Mouse (Mus musculus) gastrocnemius, postnatal 36 days (tissue): ENCODE measurements around the gene Olfr577. TPM values are rescaled to one million over a fixed set of nuclear protein-coding genes. Genes with fewer than 3 reads are reported as not detected.

Experiments used
- DNase-seq, 2 experiments: peaks; one replicate each; pipeline ENCODE4 v3.0.0; 2022
- intact Hi-C: fragments of 180-260 bp; cut with DNase I; formaldehyde crosslinking; loops from one replicate; pipeline ENCODE4 v1.15.1; 2025
- long read RNA-seq, 2 experiments: library from polyadenylated mRNA; stranded (forward); transcript quantifications; one replicate each; pipeline ENCODE4 v2.0.0; 2021
- total RNA-seq, 2 experiments: library from RNA; stranded (reverse); gene quantifications; 2 replicates each; pipeline ENCODE4 v1.2.3; 2021

Gene Olfr577
- total RNA-seq: not detected
- long read RNA-seq, experiment 1: 0 reads
- long read RNA-seq, experiment 2: 0 reads

DNA sequence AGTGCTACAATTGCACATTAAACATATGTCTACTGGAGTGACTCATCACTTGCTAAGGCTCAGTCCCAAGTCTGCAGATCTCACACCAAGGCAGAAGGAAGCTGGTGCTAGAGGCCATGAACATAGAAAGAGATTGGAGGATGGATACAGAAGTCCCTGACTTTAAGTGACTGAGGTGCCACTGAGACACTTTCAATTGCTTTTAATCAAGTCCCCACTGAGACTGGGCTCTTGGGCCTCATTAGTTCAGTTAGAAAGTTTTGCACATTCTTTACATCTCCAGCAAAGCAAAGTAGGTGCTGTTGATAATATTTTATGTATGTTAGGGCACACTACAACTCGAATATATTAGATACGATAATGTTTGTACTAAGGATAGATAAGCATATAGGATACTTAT lies at the start of gene Olfr577:
Gene Olfr577 (minus strand): TSS at position 101 of the 400 bp plus-strand sequence.
- DNase-seq: no peak

GRCm38 (mm10) chr7:102989224-102989623 lies 13.5 kb upstream of the Olfr577 start, which contains the start of gene Olfr578:
Olfr578 (minus strand) TSS chr7:102989324.
- no peak for DNase-seq
- intact Hi-C loops: no loop called here

More for the DNA sequence above, at the start of gene Olfr577:
- intact Hi-C loops: no loop called here

GRCm38 (mm10) chr7:102974399-102974798 lies 1.3 kb downstream of the Olfr577 start:
- intact Hi-C loops: no loop called here

GRCm38 (mm10) chr7:102962360-102962759 lies 13.4 kb downstream of the Olfr577 start, which contains the start of gene Olfr576:
Olfr576 (plus strand) TSS chr7:102962660.
- intact Hi-C loops: no loop called here
- no peak for DNase-seq

More at GRCm38 (mm10) chr7:102974399-102974798, 1.3 kb downstream of the Olfr577 start:
- DNase-seq: no peak

DNA sequence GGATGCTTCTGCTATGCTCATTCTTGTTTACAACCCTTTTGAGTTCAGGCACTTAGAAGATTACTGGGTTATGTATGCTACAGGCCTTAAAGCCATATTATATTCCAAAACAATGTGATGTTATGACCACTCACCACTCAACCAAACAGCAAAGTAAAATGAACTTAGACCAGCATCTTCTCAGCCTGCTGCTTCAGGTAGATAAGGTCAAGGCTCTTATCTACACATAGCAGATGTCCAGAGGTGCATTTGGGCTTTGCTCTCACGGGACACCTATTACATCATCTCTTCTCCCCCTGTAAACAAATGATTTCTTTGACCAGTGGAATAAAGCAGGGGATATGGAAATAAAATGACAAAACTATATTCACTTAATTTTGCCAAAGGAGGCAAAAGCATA lies 17.1 kb downstream of the Olfr577 start, which contains the start of gene Olfr575:
Gene Olfr575 (minus strand): TSS at position 183 of the 400 bp plus-strand sequence.
- DNase-seq: no peak
- intact Hi-C loops: no loop called here

DNA sequence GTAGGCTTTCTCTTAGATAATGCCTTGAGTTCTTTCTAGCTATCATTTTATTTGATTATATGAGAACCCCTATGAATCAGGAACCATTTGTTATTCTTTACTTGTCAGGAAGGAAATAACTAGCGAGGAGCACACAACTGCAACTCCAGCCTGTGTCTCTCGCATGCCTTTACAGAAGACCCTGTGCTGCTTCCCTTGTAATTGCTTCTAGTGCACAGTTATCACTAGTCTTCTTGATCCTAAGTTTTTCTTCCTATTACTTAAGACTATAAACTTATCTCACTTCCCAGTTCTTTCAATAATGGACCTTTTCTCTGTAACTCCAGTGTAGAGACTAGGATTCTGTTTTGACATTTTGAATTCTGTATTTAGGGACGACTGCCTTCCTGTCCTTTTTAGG lies 17.6 kb downstream of the Olfr577 start:
- no peak for DNase-seq
- intact Hi-C loops: no loop called here

GRCm38 (mm10) chr7:102950732-102951131 lies 25.0 kb downstream of the Olfr577 start:
- DNase-seq: no peak
- intact Hi-C loops: no loop called here

DNA sequence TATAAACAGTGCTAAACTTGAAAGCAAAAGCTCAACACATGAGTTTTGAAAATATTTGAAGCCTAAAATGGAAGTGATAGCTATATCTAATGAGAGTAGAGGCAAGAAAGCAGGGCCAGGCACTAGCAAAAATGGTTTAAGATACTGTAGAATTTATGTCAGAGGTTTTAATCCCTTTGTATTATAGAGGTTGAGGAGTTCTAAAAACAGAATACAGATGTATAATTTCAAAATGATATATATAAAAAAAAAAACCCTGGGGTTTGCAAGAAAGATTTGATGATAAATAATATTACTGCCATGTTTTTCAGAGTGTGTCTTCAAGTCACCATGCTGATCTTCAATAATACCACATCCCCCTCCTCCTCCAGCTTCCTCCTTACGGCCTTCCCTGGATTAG lies 27.6 kb downstream of the Olfr577 start, which contains the start of gene Olfr574:
Gene Olfr574 (plus strand): TSS at position 301 of the 400 bp plus-strand sequence.
- intact Hi-C loops: no loop called here
- DNase-seq: no peak

DNA sequence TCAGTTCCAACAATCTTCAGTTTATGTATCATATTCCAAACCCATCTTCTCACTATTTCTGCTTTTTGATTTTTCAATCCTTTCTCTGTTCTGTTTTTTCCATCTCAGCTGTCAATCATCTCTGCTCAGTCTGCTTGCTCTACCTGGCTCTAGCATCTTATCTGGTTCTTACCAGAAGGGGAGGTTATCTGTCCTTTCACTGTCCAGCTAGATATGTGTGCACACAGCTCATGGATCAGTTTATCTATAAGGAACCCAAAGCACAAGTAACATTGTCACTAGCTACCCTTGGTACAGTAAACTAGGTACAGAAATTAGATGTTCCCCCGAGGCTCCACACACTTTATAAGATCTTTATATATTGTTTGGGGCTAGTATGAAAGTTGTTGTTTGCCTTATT lies 32.3 kb downstream of the Olfr577 start:
- intact Hi-C loops: no loop called here
- DNase-seq: no peak

- intact Hi-C loops: no loop called here
- DNase-seq: no peak
Measured at GRCm38 (mm10) chr7:102942475-102942874, 33.3 kb downstream of the Olfr577 start, which contains the start of gene Olfr573-ps1. Olfr573-ps1 (minus strand) TSS chr7:102942575.

GRCm38 (mm10) chr7:102927105-102927504 lies 48.6 kb downstream of the Olfr577 start:
- no peak for DNase-seq
- intact Hi-C loops: no loop called here

GRCm38 (mm10) chr7:102924109-102924508 lies 51.6 kb downstream of the Olfr577 start, which contains the start of gene Olfr572:
Olfr572 (plus strand) TSS chr7:102924409.
- DNase-seq: no peak
- intact Hi-C loops: no loop called here

Other genes with a start within 250 kb of the Olfr577 start
- gene Olfr559, start 248.5 kb downstream of the Olfr577 start, total RNA-seq: not detected
- gene Olfr560, start 216.6 kb downstream of the Olfr577 start, total RNA-seq: under 1 TPM in 1 of 2 experiments, not detected in 1; 0.17 TPM
- gene Olfr78, start 216.5 kb downstream of the Olfr577 start, total RNA-seq: under 1 TPM; 0.47 to 0.54 TPM
- not detected for gene Olfr561, start 204.7 kb downstream of the Olfr577 start, total RNA-seq
- not detected for gene Olfr564, start 172.5 kb downstream of the Olfr577 start, total RNA-seq
- not detected for gene Olfr566, start 117.2 kb downstream of the Olfr577 start, total RNA-seq
- gene Olfr568, start 98.8 kb downstream of the Olfr577 start, total RNA-seq: not detected
- not detected for gene Olfr569, start 85.1 kb downstream of the Olfr577 start, total RNA-seq
- not detected for gene Olfr570, start 81.4 kb downstream of the Olfr577 start, total RNA-seq
- gene Olfr571, start 58.4 kb downstream of the Olfr577 start, total RNA-seq: not detected
- gene Olfr572, start 51.5 kb downstream of the Olfr577 start, total RNA-seq: not detected
- gene Olfr573-ps1, start 33.4 kb downstream of the Olfr577 start, total RNA-seq: not detected
- not detected for gene Olfr574, start 27.5 kb downstream of the Olfr577 start, total RNA-seq
- not detected for gene Olfr575, start 17.2 kb downstream of the Olfr577 start, total RNA-seq
- not detected for gene Olfr576, start 13.3 kb downstream of the Olfr577 start, total RNA-seq
- not detected for gene Olfr578, start 13.4 kb upstream of the Olfr577 start, total RNA-seq
- gene Olfr582, start 62.1 kb upstream of the Olfr577 start, total RNA-seq: not detected
- gene Olfr583, start 75.4 kb upstream of the Olfr577 start, total RNA-seq: not detected
- gene Olfr584, start 105.9 kb upstream of the Olfr577 start, total RNA-seq: not detected
- not detected for gene Olfr585, start 121.8 kb upstream of the Olfr577 start, total RNA-seq
- gene Olfr586, start 149.7 kb upstream of the Olfr577 start, total RNA-seq: not detected
- gene Olfr588-ps1, start 164.9 kb upstream of the Olfr577 start, total RNA-seq: not detected
- gene Olfr589, start 180.4 kb upstream of the Olfr577 start, total RNA-seq: not detected
- gene Olfr591, start 202.4 kb upstream of the Olfr577 start, total RNA-seq: not detected
- gene Olfr592, start 208.9 kb upstream of the Olfr577 start, total RNA-seq: not detected
- gene Olfr593, start 235.9 kb upstream of the Olfr577 start, total RNA-seq: not detected
- not detected for gene Olfr594, start 241.1 kb upstream of the Olfr577 start, total RNA-seq